Mouse (Mus musculus): Measurements from ENCODE around the gene Mapk8ip1. TPM values are rescaled to one million over a fixed set of nuclear protein-coding genes. Genes with fewer than 3 reads are reported as not detected.

Mapk8ip1 gene
- polyA plus RNA-seq, 1 experiment: 0.20 TPM

DNA sequence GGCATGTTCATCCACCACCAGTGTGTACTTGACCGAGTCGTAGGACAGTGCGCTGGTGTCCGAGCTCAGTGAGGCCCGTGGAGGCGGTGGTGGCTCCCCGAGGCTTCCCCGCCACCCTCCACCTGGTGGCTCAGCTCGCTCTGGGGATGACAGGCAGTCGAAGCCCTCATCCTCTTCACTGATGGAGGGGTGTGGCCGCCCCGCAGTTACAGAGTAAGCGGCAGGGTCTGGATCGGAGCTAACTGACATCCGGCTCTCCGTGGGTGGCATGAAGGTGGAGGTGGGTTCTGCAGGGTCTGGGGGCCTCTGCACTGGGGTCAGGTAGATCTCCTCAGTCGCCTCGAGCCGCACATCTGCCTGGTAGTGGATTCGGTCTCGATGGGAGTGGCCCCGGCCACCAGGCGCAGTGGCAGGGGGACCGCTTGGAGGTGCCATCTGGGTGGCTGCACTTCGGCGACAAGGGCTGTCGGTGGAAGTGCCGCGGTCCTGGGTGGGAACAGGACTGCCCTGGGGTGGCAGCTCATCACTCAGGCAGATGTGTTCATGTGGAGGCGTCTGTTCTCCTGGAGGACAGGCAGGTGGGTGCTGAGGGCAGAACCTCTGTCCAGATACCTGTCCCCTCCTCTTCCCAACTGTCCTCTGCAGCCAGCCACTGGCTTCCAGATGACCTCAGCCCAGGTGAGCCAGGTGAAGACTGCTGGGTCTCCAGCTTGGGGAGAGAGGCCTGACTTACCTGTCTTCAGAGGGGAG lies 14.1 kb downstream of the Mapk8ip1 start:
- Histone ChIP-seq H3K4me3 (replicated peaks) (no peak overlapping the region), H3K27me3 (replicated peaks) (peaks cover 67% of the 10 kb centered on the region), H3K36me3 (replicated peaks; ENCODE audit: low read length) (peaks cover 22% of the 10 kb centered on the region), H3K4me1 (peaks cover 38% of the 10 kb centered on the region), H3K9me3 (no peaks in the 10 kb centered on the region)
- TF ChIP-seq GATA1 (IDR thresholded peaks at IDR 0.05; ENCODE audit: borderline replicate concordance, low read length) (no peak), FLI1 (IDR thresholded peaks at IDR 0.05; ENCODE audit: low read length) (no peak)

DNA sequence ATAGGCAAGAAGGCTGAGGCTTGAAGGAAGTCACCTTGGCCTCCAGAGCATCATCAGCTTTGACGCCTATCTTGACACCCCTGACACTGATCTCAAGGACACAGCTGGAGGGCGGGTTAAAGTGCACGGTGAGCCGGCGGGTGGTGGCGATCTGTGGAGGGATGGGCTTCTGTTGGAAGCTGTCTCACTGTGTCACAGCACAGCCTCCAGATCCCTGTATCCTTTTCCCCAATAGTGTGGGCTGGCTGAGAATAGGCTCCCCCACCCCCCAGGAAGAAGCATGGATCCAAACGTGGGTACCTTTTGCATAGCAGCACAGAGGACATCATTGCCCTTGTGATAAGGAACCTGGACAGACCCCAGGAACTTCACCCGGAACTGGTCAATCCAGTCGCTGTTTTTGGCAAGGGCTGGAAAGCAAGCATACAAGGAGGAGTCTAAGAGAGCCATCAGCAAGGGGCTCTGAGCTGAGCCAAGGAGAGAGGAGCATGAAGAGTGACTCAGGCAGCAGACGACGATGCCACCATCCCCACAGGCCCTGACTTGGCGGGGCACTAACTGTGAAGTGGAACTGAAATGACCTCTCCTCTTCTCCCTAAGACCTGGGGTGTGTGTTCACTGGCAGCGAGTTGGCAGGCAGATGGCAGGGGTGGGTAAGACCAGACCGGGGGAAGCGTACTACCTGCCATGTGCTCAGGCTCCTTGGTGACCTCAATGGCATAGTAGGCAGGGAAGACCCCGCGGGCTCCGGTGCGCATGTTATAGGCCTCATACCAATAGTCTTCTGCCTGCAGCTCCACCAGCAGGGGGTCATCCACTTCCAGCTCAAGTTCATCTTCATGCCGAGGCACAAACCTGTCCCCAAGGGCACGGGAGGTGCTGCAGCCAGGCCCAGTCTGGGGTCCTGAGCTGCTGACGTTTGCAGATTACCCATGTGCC lies 15.7 kb downstream of the Mapk8ip1 start:
- H3K4me3 ChIP-seq (replicated peaks): no peak overlapping the region
- H3K27me3 ChIP-seq (replicated peaks): peaks cover 51% of the 10 kb centered on the region
- no peaks in the 10 kb centered on the region for H3K9me3 ChIP-seq
- peaks cover 37% of the 10 kb centered on the region for H3K4me1 ChIP-seq
- TF ChIP-seq GATA1 (IDR thresholded peaks at IDR 0.05; ENCODE audit: borderline replicate concordance, low read length): no peak
- TF ChIP-seq FLI1 (IDR thresholded peaks at IDR 0.05; ENCODE audit: low read length): no peak
- peaks cover 39% of the 10 kb centered on the region for H3K36me3 ChIP-seq (replicated peaks; ENCODE audit: low read length)

DNA sequence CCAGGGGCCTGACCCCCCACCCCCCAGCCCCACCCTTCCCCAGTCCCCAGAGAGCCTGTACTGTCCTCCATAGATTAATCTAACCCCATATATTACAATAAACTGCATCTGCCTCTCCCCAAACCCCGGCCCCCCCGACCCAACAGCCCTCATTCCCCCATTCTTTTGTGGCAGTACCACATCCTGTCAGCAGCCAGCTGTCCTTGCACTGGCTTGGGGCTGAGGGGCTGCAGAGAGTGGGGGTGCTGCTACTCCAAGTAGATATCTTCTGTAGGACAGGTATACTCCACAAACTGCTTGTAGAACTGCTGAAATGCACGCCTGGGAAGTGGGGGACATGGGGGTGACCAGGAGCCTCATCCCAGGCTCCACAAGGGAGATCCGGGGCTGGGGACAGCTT lies 17.0 kb downstream of the Mapk8ip1 start:
- peaks cover 51% of the 10 kb centered on the region for H3K36me3 ChIP-seq (replicated peaks; ENCODE audit: low read length)
- peaks cover 30% of the 10 kb centered on the region for H3K4me1 ChIP-seq
- no peak for TF ChIP-seq FLI1 (IDR thresholded peaks at IDR 0.05; ENCODE audit: low read length)
- no peak for TF ChIP-seq GATA1 (IDR thresholded peaks at IDR 0.05; ENCODE audit: borderline replicate concordance, low read length)
- H3K4me3 ChIP-seq (replicated peaks): no peak overlapping the region
- no peaks in the 10 kb centered on the region for H3K9me3 ChIP-seq
- peaks cover 38% of the 10 kb centered on the region for H3K27me3 ChIP-seq (replicated peaks)

DNA sequence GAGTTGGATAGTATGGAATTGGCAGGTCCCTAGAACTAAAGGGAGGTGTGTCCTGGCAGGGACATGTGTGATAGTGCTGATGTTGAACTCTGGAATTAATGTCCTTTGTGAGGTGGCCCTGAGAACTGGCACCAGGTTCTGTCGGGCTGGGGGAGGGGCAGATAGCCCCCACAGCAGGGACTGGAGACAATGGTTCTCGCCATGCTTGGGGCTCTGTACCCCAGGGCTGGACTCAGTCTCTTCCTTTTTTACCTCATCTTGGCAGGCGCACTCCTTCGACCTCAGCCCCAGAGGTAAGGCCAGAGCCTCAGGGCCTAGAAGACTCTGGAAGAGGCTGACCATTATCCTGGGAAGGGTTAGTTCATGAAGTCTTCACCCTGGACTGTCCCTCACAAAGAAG lies 18.3 kb downstream of the Mapk8ip1 start:
- no peaks in the 10 kb centered on the region for H3K9me3 ChIP-seq
- TF ChIP-seq GATA1 (IDR thresholded peaks at IDR 0.05; ENCODE audit: borderline replicate concordance, low read length) (no peak), FLI1 (IDR thresholded peaks at IDR 0.05; ENCODE audit: low read length) (no peak)
- H3K4me3 ChIP-seq (replicated peaks): no peak overlapping the region
- H3K4me1 ChIP-seq: peaks cover 23% of the 10 kb centered on the region
- peaks cover 25% of the 10 kb centered on the region for H3K27me3 ChIP-seq (replicated peaks)
- H3K36me3 ChIP-seq (replicated peaks; ENCODE audit: low read length): peaks cover 65% of the 10 kb centered on the region

DNA sequence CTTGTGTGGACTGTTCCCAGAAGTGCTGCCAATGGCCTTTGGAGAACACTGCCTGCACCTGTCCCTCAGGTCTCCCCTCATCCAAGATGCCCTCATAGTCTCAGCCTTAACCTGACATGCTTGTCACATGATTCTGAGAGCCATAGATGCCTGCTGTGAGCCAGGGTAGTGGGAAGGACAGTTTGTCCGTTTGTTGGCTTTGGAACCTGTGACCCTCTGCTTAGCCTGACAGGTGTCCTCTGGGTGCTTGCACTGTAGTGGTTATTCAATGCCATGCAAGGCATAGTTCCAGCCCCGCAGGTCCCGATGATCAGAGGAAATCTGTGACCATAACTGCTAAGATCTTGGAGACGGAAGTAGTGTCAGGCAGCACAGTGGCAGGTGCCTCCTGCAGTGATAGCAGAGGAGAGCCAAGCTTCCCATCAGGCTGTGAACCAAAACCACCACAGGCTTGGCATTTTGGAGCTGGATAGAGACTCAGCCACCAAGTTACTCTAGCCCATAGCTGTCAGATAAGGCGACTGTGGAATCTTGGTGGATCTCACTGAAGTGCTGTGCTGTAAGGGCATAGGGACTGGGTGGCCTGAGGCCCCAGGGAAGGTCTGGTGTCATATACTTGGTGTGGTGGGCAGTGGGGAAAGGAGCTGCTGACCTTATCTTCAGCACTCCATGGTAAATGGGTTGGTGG lies 19.0 kb downstream of the Mapk8ip1 start, which contains the start of gene 1700029I15Rik:
1700029I15Rik (plus strand) TSS at position 638 of the 688 bp plus-strand sequence.
- H3K36me3 ChIP-seq (replicated peaks; ENCODE audit: low read length): peaks cover 72% of the 10 kb centered on the region
- no peaks in the 10 kb centered on the region for H3K9me3 ChIP-seq
- peaks cover 29% of the 10 kb centered on the region for H3K4me1 ChIP-seq
- peaks cover 18% of the 10 kb centered on the region for H3K27me3 ChIP-seq (replicated peaks)
- H3K4me3 ChIP-seq (replicated peaks): no peak within 1 kb of the TSS
- no peak for TF ChIP-seq GATA1 (IDR thresholded peaks at IDR 0.05; ENCODE audit: borderline replicate concordance, low read length)
- TF ChIP-seq FLI1 (IDR thresholded peaks at IDR 0.05; ENCODE audit: low read length): no peak

DNA sequence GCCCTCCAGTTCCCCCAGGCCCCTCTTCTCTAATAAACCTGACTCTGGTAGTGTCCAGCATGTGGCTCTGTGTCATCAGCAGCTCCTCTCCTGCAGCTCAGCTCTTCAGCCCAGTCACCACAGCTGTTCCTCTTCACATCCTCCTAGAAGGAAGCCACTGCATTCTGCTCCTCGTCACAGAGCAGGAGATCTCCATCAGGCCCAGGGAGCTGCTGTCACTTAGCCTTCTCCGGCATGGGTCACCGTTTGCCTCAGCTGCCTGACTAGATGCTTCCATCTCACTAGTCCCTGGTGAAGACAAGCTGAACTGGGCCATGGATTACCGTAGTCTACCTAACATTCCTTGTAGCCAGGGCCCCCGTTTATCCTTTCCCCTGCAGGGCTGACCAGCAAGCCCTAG lies 19.9 kb downstream of the Mapk8ip1 start:
- Histone ChIP-seq H3K36me3 (replicated peaks; ENCODE audit: low read length) (peaks cover 75% of the 10 kb centered on the region), H3K4me1 (peaks cover 36% of the 10 kb centered on the region), H3K9me3 (no peaks in the 10 kb centered on the region), H3K4me3 (replicated peaks) (no peak overlapping the region), H3K27me3 (replicated peaks) (peaks cover 10% of the 10 kb centered on the region)
- TF ChIP-seq GATA1 (IDR thresholded peaks at IDR 0.05; ENCODE audit: borderline replicate concordance, low read length) (no peak), FLI1 (IDR thresholded peaks at IDR 0.05; ENCODE audit: low read length) (no peak)

DNA sequence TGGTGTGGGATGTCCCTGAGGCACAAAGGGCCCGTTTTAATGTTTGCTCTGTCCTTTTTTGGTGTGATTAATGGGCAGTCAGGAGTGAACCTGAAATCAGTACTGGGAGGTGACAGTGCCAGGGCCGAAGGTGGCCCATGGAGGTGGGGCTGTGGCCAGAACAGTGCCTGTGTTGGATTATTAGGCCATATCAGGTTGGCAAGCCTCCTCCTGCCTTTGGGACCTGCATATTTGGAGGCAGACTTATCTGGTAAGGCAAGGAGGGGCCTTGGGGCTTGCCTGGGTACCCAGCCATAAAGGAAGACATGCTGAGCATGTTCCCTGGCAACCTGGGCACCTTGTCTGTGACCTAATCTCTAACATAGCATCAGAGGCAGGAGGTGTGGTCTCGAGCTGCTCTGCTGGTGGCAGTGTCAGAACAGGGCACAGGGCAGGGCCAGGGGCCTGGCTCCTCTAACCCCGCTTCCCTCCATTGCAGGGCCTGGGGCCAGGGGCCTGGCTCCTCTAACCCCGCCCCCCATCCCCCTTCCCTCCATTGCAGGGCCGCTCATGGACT lies 20.5 kb downstream of the Mapk8ip1 start:
- Histone ChIP-seq H3K27me3 (replicated peaks) (peaks cover 4% of the 10 kb centered on the region), H3K4me3 (replicated peaks) (no peak overlapping the region), H3K4me1 (peaks cover 41% of the 10 kb centered on the region), H3K36me3 (replicated peaks; ENCODE audit: low read length) (peaks cover 75% of the 10 kb centered on the region), H3K9me3 (no peaks in the 10 kb centered on the region)
- TF ChIP-seq FLI1 (IDR thresholded peaks at IDR 0.05; ENCODE audit: low read length) (no peak), GATA1 (IDR thresholded peaks at IDR 0.05; ENCODE audit: borderline replicate concordance, low read length) (no peak)

DNA sequence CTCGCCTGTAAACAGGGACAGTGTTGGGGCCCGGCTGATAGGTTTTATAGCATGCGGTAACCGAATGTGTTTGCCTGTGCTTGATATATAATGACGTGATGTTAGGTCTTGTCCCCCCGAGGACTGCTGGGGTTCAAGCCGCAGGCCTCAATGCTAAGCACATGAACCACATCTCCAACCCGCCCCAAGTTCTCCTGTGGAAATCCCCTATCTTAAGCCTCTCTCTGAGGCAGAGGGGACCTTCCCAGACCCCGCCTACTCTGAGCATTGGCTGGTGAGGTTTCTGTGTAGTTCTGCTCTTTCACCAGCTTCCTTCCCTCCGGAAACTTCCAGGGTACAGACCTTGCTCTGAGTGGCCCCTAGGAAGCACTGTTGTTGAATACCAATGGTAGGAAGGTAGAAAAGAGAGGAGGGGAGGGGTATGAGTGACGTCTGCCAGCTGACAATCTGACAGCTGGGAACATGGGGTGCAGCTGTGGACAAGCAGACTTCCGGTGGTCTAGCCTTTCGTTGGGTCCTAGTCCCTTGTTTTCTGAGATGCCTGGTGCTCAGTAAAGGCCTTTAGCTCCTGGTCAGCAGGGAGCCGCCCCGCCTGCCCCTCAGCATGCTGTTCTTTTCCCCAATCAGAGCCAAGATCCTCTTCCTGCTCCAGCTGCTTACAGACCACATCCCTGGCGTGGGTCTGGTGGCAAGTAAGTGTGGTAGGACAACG lies 21.1 kb downstream of the Mapk8ip1 start:
- H3K27me3 ChIP-seq (replicated peaks): peaks cover 1% of the 10 kb centered on the region
- H3K4me1 ChIP-seq: peaks cover 37% of the 10 kb centered on the region
- TF ChIP-seq FLI1 (IDR thresholded peaks at IDR 0.05; ENCODE audit: low read length): no peak
- peaks cover 75% of the 10 kb centered on the region for H3K36me3 ChIP-seq (replicated peaks; ENCODE audit: low read length)
- no peak overlapping the region for H3K4me3 ChIP-seq (replicated peaks)
- no peaks in the 10 kb centered on the region for H3K9me3 ChIP-seq

DNA sequence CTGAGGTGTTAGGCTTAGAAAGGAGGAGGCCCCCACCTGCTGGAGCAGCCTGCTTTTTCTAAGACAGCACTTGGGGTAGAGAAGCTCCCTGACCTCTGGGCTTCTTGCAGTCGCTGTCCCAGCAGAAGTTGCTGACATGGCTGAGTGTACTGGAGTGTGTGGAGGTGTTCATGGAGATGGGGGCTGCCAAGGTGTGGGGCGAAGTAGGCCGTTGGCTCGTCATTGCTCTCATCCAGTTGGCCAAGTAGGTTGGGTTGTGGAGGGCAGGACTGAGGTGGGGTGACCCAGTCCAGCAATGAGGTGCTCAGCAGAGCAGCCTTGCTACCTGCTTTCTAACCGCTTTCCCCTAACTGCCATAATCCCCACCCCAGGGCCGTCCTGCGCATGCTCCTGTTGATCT lies 23.7 kb downstream of the Mapk8ip1 start:
- TF ChIP-seq GATA1 (IDR thresholded peaks at IDR 0.05; ENCODE audit: borderline replicate concordance, low read length): no peak
- no peak for TF ChIP-seq FLI1 (IDR thresholded peaks at IDR 0.05; ENCODE audit: low read length)
- H3K9me3 ChIP-seq: no peaks in the 10 kb centered on the region
- no peak overlapping the region for H3K4me3 ChIP-seq (replicated peaks)
- H3K36me3 ChIP-seq (replicated peaks; ENCODE audit: low read length): peaks cover 56% of the 10 kb centered on the region
- H3K4me1 ChIP-seq: peaks cover 46% of the 10 kb centered on the region
- H3K27me3 ChIP-seq (replicated peaks): peaks cover 5% of the 10 kb centered on the region
